Mouse (Mus musculus): ENCODE results near the gene Zfp595.
"Not testable (repeated sequence)": the region's sequence is repeated elsewhere in the genome, so short reads cannot be mapped to it uniquely, and the experiment has no call there.

Gene Zfp595

GRCm38 (mm10) chr13:67332019-67332724 is at the start of gene Zfp595:
Gene Zfp595 (minus strand): TSS chr13:67332570.
- peak; percentile 81 to 88 for DNase-seq (ENCODE audit: low spot score in 2 of 2)

DNA sequence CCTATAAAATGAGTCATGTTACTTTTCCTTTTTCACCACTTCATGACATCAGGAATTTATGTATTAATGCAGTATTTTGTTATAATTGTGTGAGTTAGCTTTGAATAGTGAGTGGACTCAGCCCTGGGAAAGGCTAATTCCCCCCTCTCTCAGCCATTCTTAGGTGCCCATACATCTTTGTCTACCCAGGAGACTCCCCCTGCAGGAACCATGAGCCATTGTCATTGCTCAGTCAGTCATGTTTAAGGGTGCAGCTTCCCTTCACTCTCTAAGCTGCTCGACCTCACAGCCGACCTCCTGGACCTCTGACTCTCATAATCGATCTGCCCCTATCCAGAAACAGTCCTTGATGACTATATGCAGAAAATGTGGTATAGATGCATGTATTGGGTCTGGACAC is 43.9 kb upstream of the Zfp595 start:
- DNase-seq (ENCODE audit: low spot score in 2 of 2): not testable (repeated sequence)

- DNase-seq (ENCODE audit: low spot score in 2 of 2): peak; percentile 85 to 87
Observed at GRCm38 (mm10) chr13:67375050-67375911, 42.9 kb upstream of the Zfp595 start, which contains the start of the genes Gm28041 and Zfp456. Gene Gm28041 (minus strand): TSS chr13:67375733. Gene Zfp456 (minus strand): TSS chr13:67375810.

- peak; percentile 84 to 87 for DNase-seq (ENCODE audit: low spot score in 2 of 2)
Observed at GRCm38 (mm10) chr13:67360131-67360744, 27.9 kb upstream of the Zfp595 start, which contains the start of the genes Gm28044 and Zfp953. Gene Gm28044 (minus strand): TSS chr13:67360536. Gene Zfp953 (minus strand): TSS chr13:67360605.

DNA sequence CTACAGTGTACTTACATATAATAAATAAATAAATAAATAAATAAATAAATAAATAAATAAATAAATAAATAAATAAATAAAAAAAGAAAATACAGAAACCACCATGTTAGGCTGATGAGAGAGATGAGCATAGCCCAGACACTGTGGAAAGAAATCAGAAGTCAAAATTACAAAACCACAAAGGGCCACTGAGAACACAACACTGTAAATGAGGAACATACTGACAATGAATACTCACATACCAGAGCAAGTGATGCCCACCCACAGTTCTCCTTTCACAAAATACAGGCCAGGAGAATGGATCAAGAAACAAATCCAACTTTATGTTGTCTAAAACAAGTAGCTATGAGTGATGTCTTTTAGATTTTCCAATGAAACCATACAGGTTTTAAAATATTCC is 19.5 kb upstream of the Zfp595 start:
- no peak for DNase-seq (ENCODE audit: low spot score in 2 of 2)

DNA sequence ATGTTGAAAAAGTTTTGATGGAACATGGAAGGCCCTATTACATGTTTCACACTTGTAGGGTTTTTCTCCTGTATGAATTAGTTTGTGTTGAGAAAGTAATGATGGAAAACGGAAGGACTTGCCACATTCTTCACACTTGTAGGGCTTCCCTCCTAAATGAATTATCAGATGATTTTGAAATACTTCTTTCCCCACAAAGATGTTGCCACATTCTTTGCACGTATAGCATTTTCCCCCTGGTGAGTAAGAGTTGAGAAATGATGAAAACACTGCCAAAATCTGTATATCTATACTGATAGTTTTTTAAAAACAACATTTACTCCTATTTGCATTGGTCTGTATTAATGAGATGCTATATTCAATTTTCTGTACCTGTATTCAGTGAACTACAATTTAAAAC is 11.1 kb upstream of the Zfp595 start:
- DNase-seq (ENCODE audit: low spot score in 2 of 2): no peak

- no peak for DNase-seq (ENCODE audit: low spot score in 2 of 2)
Observed at GRCm38 (mm10) chr13:67332877-67333276, 507 bp upstream of the Zfp595 start.

GRCm38 (mm10) chr13:67306718-67307117 is 25.7 kb downstream of the Zfp595 start:
- no peak for DNase-seq (ENCODE audit: low spot score in 2 of 2)

- peak; percentile 81 to 86 for DNase-seq (ENCODE audit: low spot score in 2 of 2)
Observed at GRCm38 (mm10) chr13:67305822-67306672, 26.3 kb downstream of the Zfp595 start, which contains the start of gene Zfp457. Gene Zfp457 (minus strand): TSS chr13:67306485.

GRCm38 (mm10) chr13:67278314-67278713 is 54.1 kb downstream of the Zfp595 start, which contains the start of gene Zfp458:
Gene Zfp458 (minus strand): TSS chr13:67278466.
- DNase-seq (ENCODE audit: low spot score in 2 of 2): no peak

- not testable (repeated sequence) for DNase-seq (ENCODE audit: low spot score in 2 of 2)
Observed at GRCm38 (mm10) chr13:67269383-67270065, 62.8 kb downstream of the Zfp595 start.

GRCm38 (mm10) chr13:67268568-67269369 is 63.6 kb downstream of the Zfp595 start:
- peak; percentile 81 to 86 for DNase-seq (ENCODE audit: low spot score in 2 of 2)
